Mouse (Mus musculus) Patski (cell line): ENCODE measurements around the gene Frat1. TPM values are rescaled to one million over a fixed set of nuclear protein-coding genes. Genes with fewer than 3 reads are reported as not detected.

Experiments
- ATAC-seq: fragments of 100-300 bp; one replicate; pipeline ENCODE4 v1.8.0; 2021
- CTCF ChIA-PET: fragments of 350-600 bp; sonication (Branson Sonifier 250); formaldehyde crosslinking; loops from one replicate; lab custom pipeline; 2022; ENCODE audit warnings: inconsistent platforms; lab: Charles Lee
- POLR2A ChIA-PET: fragments of 350-600 bp; sonication (Branson Sonifier 250); formaldehyde crosslinking; loops from one replicate; lab custom pipeline; 2022; ENCODE audit warnings: antibody characterized with exemption, inconsistent platforms; lab: Charles Lee
- DNase-seq: peaks from one replicate; pipeline ENCODE4 v3.0.0-alpha.2; 2011; ENCODE audit warnings: low read depth, low spot score
- H3K27me3 ChIP-seq: fragments of 371-371 bp; one replicate; pipeline ENCODE4 v1.5.1; 2021
- CTCF ChIP-seq: fragments of 100-300 bp; IDR thresholded peaks from one replicate; pipeline ENCODE4 v1.5.1; 2021
- in situ Hi-C: fragments of 300-500 bp; cut with MboI; formaldehyde crosslinking; loops from 3 replicates; pipeline ENCODE4 v1.11.1; 2018; ENCODE audit warnings: low pct_unique_long_range_greater_than_20kb, mixed read lengths
- polyA plus RNA-seq: library from polyadenylated mRNA; unstranded; gene quantifications from one replicate; pipeline ENCODE4 v1.2.3, GENCODE M21; 2021

Frat1 gene
- 3.9 TPM for polyA plus RNA-seq

GRCm38 (mm10) chr19:41829381-41830105 is at the start of gene Frat1:
Gene Frat1, plus strand, starts transcription at chr19:41829970.
- DNase-seq (peak; percentile 81), ATAC-seq (peak; percentile 79)
- in situ Hi-C loops: no loop called here
- H3K27me3 ChIP-seq: peaks cover 10% of the 10 kb centered on the region
- no peak for TF ChIP-seq CTCF
- CTCF ChIA-PET: no interaction called here
- POLR2A ChIA-PET: interaction anchor here (0.6 to 1.6 kb wide), 2 partner anchors 8 to 18 kb away, joined by 3 to 9 read pairs; partner anchors contain the start of gene Frat2

GRCm38 (mm10) chr19:41786896-41787295 is 42.9 kb upstream of the Frat1 start:
- no peak for TF ChIP-seq CTCF
- in situ Hi-C loops: no loop called here
- CTCF ChIA-PET: interaction anchor here (1.2 kb wide), 1 partner anchor 11 kb away, joined by 5 read pairs; no protein-coding TSS in a partner anchor

DNA sequence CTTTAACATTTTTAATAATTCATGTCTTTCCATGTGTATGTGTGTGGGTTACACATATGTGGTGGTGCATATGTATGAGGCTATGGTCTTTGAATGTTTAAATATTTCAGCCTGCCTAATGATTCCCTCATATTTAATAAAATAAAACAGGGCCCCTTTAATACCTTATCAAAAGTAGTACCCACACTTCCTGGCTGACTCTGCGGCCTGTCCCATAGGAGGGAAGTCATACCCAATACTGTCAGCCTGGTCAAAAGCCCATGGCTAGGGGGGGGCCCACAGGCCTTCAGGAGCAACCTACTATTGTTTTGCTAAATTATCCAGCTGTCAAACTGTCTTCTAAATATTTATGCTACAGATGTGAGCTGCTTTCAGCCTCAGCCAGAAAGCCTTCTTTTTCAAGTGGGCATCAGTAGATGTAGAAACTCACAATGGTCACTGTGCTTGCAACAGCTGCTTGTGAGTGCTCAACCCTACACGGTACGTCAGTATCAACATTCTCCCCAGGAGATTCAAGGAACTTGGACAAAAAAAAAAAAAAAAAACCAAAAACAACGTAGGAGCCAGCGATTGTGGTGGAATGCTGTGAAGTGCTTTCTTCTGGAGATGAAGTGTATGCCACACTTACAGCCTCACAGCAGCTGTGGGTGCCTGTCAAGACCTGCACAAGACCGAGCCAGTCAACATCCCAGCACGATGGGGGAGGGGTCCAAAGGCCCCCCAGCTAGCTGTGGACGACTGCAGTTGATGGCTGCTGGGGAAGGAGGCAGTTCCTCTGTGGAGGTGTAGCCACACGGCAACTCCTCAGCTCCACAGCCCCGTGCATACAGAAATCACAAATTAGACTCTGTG is 40.4 kb upstream of the Frat1 start:
- no peak for DNase-seq
- in situ Hi-C loops: no loop called here
- ATAC-seq: no peak
- TF ChIP-seq CTCF: no peak
- CTCF ChIA-PET: interaction anchor here (1.1 to 3.1 kb wide), 4 partner anchors 9 to 160 kb away, joined by 3 to 13 read pairs (median 4); no protein-coding TSS in a partner anchor
- POLR2A ChIA-PET: interaction anchor here (0.7 kb wide), 1 partner anchor 413 kb away, joined by 3 read pairs; no protein-coding TSS in a partner anchor
- H3K27me3 ChIP-seq: no peaks in the 10 kb centered on the region

More at GRCm38 (mm10) chr19:41786896-41787295, 42.9 kb upstream of the Frat1 start:
- POLR2A ChIA-PET: interaction anchor here (0.6 kb wide), 1 partner anchor 164 kb away, joined by 3 read pairs; no protein-coding TSS in a partner anchor
- ATAC-seq (no peak), DNase-seq (no peak)
- H3K27me3 ChIP-seq: no peaks in the 10 kb centered on the region

- H3K27me3 ChIP-seq: no peaks in the 10 kb centered on the region
- CTCF ChIA-PET: interaction anchor here (0.9 to 3.1 kb wide), 5 partner anchors 9 to 153 kb away, joined by 3 to 13 read pairs (median 3); no protein-coding TSS in a partner anchor
- POLR2A ChIA-PET: interaction anchor here (0.5 kb wide), 1 partner anchor 23 kb away, joined by 3 read pairs; no protein-coding TSS in a partner anchor
- peak; percentile 78 for TF ChIP-seq CTCF
- no peak for DNase-seq
- in situ Hi-C loops: no loop called here
- ATAC-seq: no peak
These were observed 38.4 kb upstream of the Frat1 start for GRCm38 (mm10) chr19:41791384-41791783.

DNA sequence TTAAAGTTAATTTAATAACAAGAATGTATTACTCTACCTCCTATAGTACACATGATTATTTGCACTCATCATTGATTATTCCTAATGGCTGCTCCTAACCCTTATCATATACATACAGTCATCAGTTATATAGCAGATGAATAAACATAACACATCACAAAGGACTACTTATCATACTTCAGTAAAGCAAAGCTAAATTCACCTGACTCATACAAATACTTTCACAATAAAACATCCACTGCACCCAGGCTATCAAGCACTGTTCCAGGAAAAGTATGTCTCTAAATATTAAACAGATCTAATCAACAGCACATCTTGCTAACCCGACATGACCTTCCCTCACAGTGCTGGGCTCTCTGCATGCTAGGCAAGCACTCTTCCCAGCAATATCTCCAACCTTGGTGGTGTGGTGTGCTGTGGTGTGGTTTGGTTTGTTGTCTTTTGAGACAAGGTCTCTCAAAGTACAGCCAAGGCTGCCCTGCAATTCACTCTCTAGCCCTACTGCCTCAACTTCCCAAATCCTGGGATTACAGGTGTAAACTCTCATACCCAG is 36.8 kb upstream of the Frat1 start:
- ChIA-PET POLR2A (no interaction called here), CTCF (interaction anchor here (1.4 to 1.5 kb wide), 2 partner anchors 18 to 55 kb away, joined by 3 read pairs; partner anchors contain the start of gene Frat2)
- no peaks in the 10 kb centered on the region for H3K27me3 ChIP-seq
- DNase-seq (no peak), ATAC-seq (no peak)
- in situ Hi-C loops: no loop called here
- no peak for TF ChIP-seq CTCF

GRCm38 (mm10) chr19:41794017-41794416 is 35.8 kb upstream of the Frat1 start:
- POLR2A ChIA-PET: interaction anchor here (0.9 kb wide), 1 partner anchor 13 kb away, joined by 5 read pairs; no protein-coding TSS in a partner anchor
- in situ Hi-C loops: no loop called here
- no peak for DNase-seq
- CTCF ChIA-PET: interaction anchor here (2.1 kb wide), 1 partner anchor 9 kb away, joined by 6 read pairs; no protein-coding TSS in a partner anchor
- ATAC-seq: no peak
- H3K27me3 ChIP-seq: no peaks in the 10 kb centered on the region
- TF ChIP-seq CTCF: no peak

GRCm38 (mm10) chr19:41794901-41795300 is 34.9 kb upstream of the Frat1 start:
- DNase-seq: no peak
- CTCF ChIA-PET: interaction anchor here (2.1 kb wide), 1 partner anchor 9 kb away, joined by 6 read pairs; no protein-coding TSS in a partner anchor
- POLR2A ChIA-PET: interaction anchor here (0.8 to 0.9 kb wide), 2 partner anchors 14 to 42 kb away, joined by 4 to 5 read pairs; no protein-coding TSS in a partner anchor
- no peak for ATAC-seq
- in situ Hi-C loops: no loop called here
- H3K27me3 ChIP-seq: no peaks in the 10 kb centered on the region
- no peak for TF ChIP-seq CTCF

DNA sequence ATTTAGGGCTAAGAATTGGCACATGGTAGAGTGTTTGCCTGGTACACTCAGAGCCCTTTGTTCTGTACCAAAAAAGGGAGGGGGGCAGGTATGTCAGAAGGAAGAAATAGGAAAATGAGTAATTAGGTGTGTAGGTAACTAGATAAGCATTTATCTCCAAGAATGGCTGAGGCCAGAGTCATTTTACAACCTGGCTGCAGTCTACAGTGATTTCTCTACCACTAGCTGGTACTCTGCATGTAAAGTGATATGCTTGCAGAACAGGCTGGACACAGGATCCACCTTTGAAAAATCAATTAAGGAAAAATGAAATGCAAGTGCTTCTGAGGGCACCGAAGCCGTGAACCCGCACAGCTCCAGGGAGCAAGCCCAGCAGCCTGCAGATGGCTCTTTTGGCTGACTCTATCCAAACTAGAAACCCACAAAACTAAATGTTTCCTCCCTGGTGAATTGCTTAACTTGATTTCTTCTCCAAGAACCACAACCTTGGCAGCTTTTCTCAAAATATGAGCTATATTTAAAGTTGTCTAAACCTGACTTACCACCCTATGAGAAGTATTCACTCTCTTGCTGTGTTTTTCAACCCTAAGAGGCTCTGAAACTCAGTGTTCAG is 33.5 kb upstream of the Frat1 start:
- DNase-seq: no peak
- POLR2A ChIA-PET: no interaction called here
- in situ Hi-C loops: no loop called here
- H3K27me3 ChIP-seq: no peaks in the 10 kb centered on the region
- no peak for TF ChIP-seq CTCF
- no peak for ATAC-seq
- CTCF ChIA-PET: interaction anchor here (1.0 kb wide), 1 partner anchor 14 kb away, joined by 4 read pairs; no protein-coding TSS in a partner anchor

DNA sequence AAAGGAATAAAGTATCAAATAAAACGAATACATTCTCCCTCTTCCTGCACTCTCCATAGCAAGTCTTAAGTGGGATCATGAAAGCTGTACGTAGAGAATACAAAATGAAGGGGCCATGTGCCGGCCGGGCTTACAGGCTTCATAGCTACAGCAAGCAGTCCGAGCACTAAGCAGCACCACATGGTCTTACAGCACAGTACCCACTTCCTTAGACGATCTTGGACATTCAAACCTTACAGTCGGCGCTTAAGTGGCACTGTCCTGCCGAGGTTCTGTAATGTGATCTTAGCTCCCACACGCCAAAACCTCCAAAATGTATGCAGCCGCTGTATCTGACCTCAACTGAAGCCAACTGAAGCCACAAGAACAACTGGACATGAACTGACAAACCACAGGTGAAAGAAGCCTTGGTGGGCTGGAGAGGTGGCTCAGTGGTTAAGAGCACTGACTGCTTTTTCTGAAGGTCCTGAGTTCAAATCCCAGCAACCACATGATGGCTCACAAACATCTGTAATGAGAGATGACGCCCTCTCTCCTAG is 32.9 kb upstream of the Frat1 start:
- in situ Hi-C loops: no loop called here
- ATAC-seq (no peak), DNase-seq (no peak)
- ChIA-PET CTCF (interaction anchor here (1.0 kb wide), 1 partner anchor 15 kb away, joined by 4 read pairs; no protein-coding TSS in a partner anchor), POLR2A (interaction anchor here (0.7 kb wide), 1 partner anchor 20 kb away, joined by 4 read pairs; no protein-coding TSS in a partner anchor)
- TF ChIP-seq CTCF: no peak
- H3K27me3 ChIP-seq: no peaks in the 10 kb centered on the region
